Mouse (Mus musculus) neural tube, embryonic 11.5 days (tissue): ENCODE results near the gene Ugt1a8. TPM values are rescaled to one million over a fixed set of nuclear protein-coding genes. Genes with fewer than 3 reads are reported as not detected.
"Not testable (repeated sequence)": the region's sequence is repeated elsewhere in the genome, so short reads cannot be mapped to it uniquely, and the experiment has no call there.

ENCODE experiments used
- ATAC-seq: fragments of 200-750 bp; cut with Nextera tagmentation; 2 replicates; pipeline ENCODE4 v1.8.0; 2017; ENCODE audit warnings: moderate number of reproducible peaks, mild to moderate bottlenecking, moderate TSS enrichment, moderate library complexity; ENCODE audit not compliant: insufficient read depth, low FRiP score, low TSS enrichment
- DNase-seq: peaks from one replicate; pipeline ENCODE4 v3.0.0-alpha.2; 2015; ENCODE audit warnings: low spot score
- H3K27ac ChIP-seq: fragments of 300-500 bp; sonication (generic); 2 replicates; pipeline ENCODE4 v1.5.1; 2014; ENCODE audit warnings: low read depth, mild to moderate bottlenecking, low read length
- H3K27me3 ChIP-seq: fragments of 300-500 bp; sonication (generic); 2 replicates; pipeline ENCODE4 v1.6.1; 2014; ENCODE audit warnings: mild to moderate bottlenecking, low read length, mixed read lengths; ENCODE audit not compliant: control insufficient read depth, insufficient read depth
- H3K36me3 ChIP-seq: fragments of 300-500 bp; sonication (generic); 2 replicates; pipeline ENCODE4 v1.6.1; 2014; ENCODE audit warnings: mild to moderate bottlenecking, low read length, moderate library complexity, mixed read lengths; ENCODE audit not compliant: control insufficient read depth, insufficient read depth
- H3K4me1 ChIP-seq: fragments of 300-500 bp; sonication (generic); 2 replicates; pipeline ENCODE4 v1.6.1; 2014; ENCODE audit warnings: low read length, mixed read lengths; ENCODE audit not compliant: control insufficient read depth, insufficient read depth
- H3K4me2 ChIP-seq: fragments of 300-500 bp; sonication (generic); 2 replicates; pipeline ENCODE4 v1.6.1; 2014; ENCODE audit warnings: low read depth, mild to moderate bottlenecking, moderate library complexity
- H3K4me3 ChIP-seq: fragments of 300-500 bp; sonication (generic); 2 replicates; pipeline ENCODE4 v1.5.1; 2014; ENCODE audit warnings: low read depth, low read length
- H3K9ac ChIP-seq: fragments of 300-500 bp; sonication (generic); 2 replicates; pipeline ENCODE4 v1.6.1; 2014; ENCODE audit warnings: mild to moderate bottlenecking, low read length
- H3K9me3 ChIP-seq: fragments of 300-500 bp; sonication (generic); 2 replicates; pipeline ENCODE4 v1.6.1; 2016; ENCODE audit warnings: low read length; ENCODE audit not compliant: control insufficient read depth
- WGBS: fragments of 180-500 bp; shearing (Covaris S2); extraction: QIAGEN DNeasy Blood & Tissue Kit; methylation state at CpG from one replicate; pipeline ENCODE4 v1.1.7; 2014; 5-methylcytosine and 5-hydroxymethylcytosine counted together
- polyA plus RNA-seq: library from polyadenylated mRNA; unstranded; fragments of >200 nt; fragmentation: Nextera tagmentation; extraction: Ambion mirVana; gene quantifications from 2 replicates; pipeline ENCODE4 v1.2.1, GENCODE M21; 2014

The Ugt1a8 gene
- polyA plus RNA-seq, 1 experiment from 2014 or later, result not detected

GRCm38 (mm10) chr1:88077128-88077527 is 10.5 kb upstream of the Ugt1a8 start:
- DNase-seq (no peak), ATAC-seq (no peak)
- H3K27ac ChIP-seq, result no peak overlapping the region
- no peaks in the 10 kb centered on the region for H3K27me3 ChIP-seq
- H3K9ac ChIP-seq, result no peak overlapping the region
- no peaks in the 10 kb centered on the region for H3K9me3 ChIP-seq
- 80% methylated on average over 1 of the region's 1 CpGs for WGBS
- no peak overlapping the region for H3K4me2 ChIP-seq
- no peaks in the 10 kb centered on the region for H3K4me1 ChIP-seq
- H3K4me3 ChIP-seq, result no peak overlapping the region
- H3K36me3 ChIP-seq, result no peaks in the 10 kb centered on the region

DNA sequence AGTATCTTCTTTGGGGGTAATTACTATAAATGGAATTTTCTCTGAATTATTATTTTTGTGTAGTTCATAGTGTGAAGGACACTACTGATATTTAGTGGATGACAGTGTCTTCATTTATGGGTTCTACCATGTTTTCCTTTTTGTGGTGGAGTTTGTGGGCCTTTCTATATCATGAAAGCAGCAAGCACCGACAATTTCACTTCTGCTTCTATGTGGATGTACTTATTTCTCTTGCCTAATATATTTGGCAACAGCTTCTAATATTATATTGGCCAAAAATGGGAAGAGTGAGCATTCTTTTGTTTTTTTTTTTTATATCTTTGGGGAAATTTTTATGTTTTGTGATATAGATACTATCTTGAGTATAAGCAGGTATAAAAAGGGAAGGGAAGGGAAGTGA is 5.9 kb upstream of the Ugt1a8 start:
- Histone ChIP-seq H3K4me2 (no peak overlapping the region), H3K9ac (no peak overlapping the region), H3K36me3 (no peaks in the 10 kb centered on the region), H3K4me1 (no peaks in the 10 kb centered on the region), H3K4me3 (no peak overlapping the region), H3K9me3 (no peaks in the 10 kb centered on the region), H3K27ac (no peak overlapping the region), H3K27me3 (no peaks in the 10 kb centered on the region)
- 95% methylated on average over 1 of the region's 1 CpGs for WGBS
- DNase-seq (no peak), ATAC-seq (no peak)

GRCm38 (mm10) chr1:88086125-88086524 is 1.5 kb upstream of the Ugt1a8 start:
- H3K36me3 ChIP-seq, result no peaks in the 10 kb centered on the region
- H3K4me1 ChIP-seq, result no peaks in the 10 kb centered on the region
- no peaks in the 10 kb centered on the region for H3K9me3 ChIP-seq
- 88% methylated on average over 1 of the region's 1 CpGs for WGBS
- no peak overlapping the region for H3K4me2 ChIP-seq
- no peak for ATAC-seq
- no peak overlapping the region for H3K27ac ChIP-seq
- H3K9ac ChIP-seq, result no peak overlapping the region
- DNase-seq, result no peak
- no peaks in the 10 kb centered on the region for H3K27me3 ChIP-seq
- no peak overlapping the region for H3K4me3 ChIP-seq

GRCm38 (mm10) chr1:88092341-88092740 is 4.7 kb downstream of the Ugt1a8 start:
- no peaks in the 10 kb centered on the region for H3K4me1 ChIP-seq
- DNase-seq (no peak), ATAC-seq (no peak)
- no peak overlapping the region for H3K9ac ChIP-seq
- no peaks in the 10 kb centered on the region for H3K36me3 ChIP-seq
- no peak overlapping the region for H3K4me3 ChIP-seq
- H3K27ac ChIP-seq, result no peak overlapping the region
- no peak overlapping the region for H3K4me2 ChIP-seq
- H3K27me3 ChIP-seq, result no peaks in the 10 kb centered on the region
- no peaks in the 10 kb centered on the region for H3K9me3 ChIP-seq

DNA sequence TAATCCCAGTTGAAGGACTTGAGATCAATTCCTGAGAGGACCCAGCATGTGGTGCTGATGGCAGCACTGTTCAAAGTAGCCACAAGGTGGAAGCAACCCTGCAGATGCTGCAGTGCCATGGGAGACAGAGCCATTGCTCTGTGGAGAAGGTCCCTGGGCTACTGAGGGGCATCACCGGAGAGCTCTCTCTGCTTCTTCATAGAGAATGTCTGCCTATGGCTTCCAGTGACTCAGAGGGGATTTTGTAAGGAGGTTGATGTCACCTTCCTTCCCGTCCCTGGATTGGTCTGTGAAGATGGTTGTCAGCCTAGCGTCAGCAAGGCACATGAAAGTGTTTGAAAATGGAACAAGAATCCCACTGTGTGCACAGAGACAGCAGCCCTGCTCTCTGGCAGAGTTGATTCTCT is 6.7 kb downstream of the Ugt1a8 start:
- not testable (repeated sequence) for H3K9ac ChIP-seq, H3K4me2 ChIP-seq, H3K4me1 ChIP-seq, H3K27me3 ChIP-seq, ATAC-seq, H3K4me3 ChIP-seq, DNase-seq, H3K36me3 ChIP-seq, H3K27ac ChIP-seq, H3K9me3 ChIP-seq
- 75% methylated on average over 3 of the region's 3 CpGs for WGBS

DNA sequence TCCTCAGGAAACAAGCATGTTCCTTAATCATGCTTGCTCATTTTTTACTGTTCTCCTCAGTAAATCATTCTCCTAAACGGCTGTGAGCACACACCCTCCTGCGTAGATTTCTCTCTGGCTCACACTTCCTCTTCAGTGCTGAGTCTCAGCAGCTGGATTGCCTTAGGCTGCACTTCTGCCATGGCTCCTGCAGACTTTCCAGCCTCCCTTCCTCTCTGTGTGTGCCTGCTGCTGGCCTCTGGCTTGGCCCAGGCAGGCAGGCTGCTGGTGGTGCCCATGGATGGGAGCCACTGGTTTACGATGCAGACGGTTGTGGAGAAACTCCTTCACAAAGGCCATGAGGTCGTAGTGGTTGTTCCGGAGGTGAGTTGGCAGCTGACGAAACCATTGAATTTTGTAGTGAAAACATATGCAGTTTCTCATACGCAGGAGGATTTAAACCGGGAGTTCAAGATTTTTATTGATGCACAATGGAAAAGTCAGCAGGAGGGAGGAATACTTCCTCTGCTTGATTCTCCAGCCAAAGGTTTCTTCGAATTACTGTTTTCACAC is 7.4 kb downstream of the Ugt1a8 start, which contains the start of gene Ugt1a7c:
Ugt1a7c (plus strand) TSS at position 122 of the 552 bp plus-strand sequence.
- H3K4me3 ChIP-seq, result no peak within 1 kb of the TSS
- H3K4me2 ChIP-seq, result no peak within 1 kb of the TSS
- 58% methylated on average over 10 of the region's 10 CpGs for WGBS
- no peaks in the 10 kb centered on the region for H3K36me3 ChIP-seq
- ATAC-seq (no peak), DNase-seq (no peak)
- H3K27ac ChIP-seq, result no peak within 1 kb of the TSS
- H3K4me1 ChIP-seq, result no peaks in the 10 kb centered on the region
- H3K9ac ChIP-seq, result no peak within 1 kb of the TSS
- no peaks in the 10 kb centered on the region for H3K9me3 ChIP-seq
- no peaks in the 10 kb centered on the region for H3K27me3 ChIP-seq

GRCm38 (mm10) chr1:88098546-88098945 is 10.9 kb downstream of the Ugt1a8 start:
- not testable (repeated sequence) for ATAC-seq, H3K4me3 ChIP-seq, H3K27ac ChIP-seq, H3K4me1 ChIP-seq, H3K4me2 ChIP-seq, H3K9ac ChIP-seq, H3K27me3 ChIP-seq, DNase-seq, H3K36me3 ChIP-seq, H3K9me3 ChIP-seq
- 88% methylated on average over 3 of the region's 3 CpGs for WGBS

- not testable (repeated sequence) for H3K27me3 ChIP-seq, ATAC-seq, H3K9me3 ChIP-seq, DNase-seq, H3K4me2 ChIP-seq, H3K27ac ChIP-seq, H3K9ac ChIP-seq, H3K4me3 ChIP-seq, H3K36me3 ChIP-seq, H3K4me1 ChIP-seq
- WGBS, result 76% methylated on average over 2 of the region's 2 CpGs
Observed at GRCm38 (mm10) chr1:88099691-88100090, 12.1 kb downstream of the Ugt1a8 start.

GRCm38 (mm10) chr1:88103019-88103418 is 15.4 kb downstream of the Ugt1a8 start, which contains the start of gene Ugt1a6b:
TSS of gene Ugt1a6b (plus strand) at chr1:88103252.
- not testable (repeated sequence) for H3K9ac ChIP-seq, H3K27me3 ChIP-seq, H3K4me1 ChIP-seq, H3K27ac ChIP-seq, ATAC-seq, H3K9me3 ChIP-seq, DNase-seq, H3K4me3 ChIP-seq, H3K4me2 ChIP-seq, H3K36me3 ChIP-seq
- WGBS, result 76% methylated on average over 1 of the region's 3 CpGs
